Mouse (Mus musculus): Measurements from ENCODE around the gene Pdzk1. TPM values are rescaled to one million over a fixed set of nuclear protein-coding genes. Genes with fewer than 3 reads are reported as not detected.

Pdzk1 gene
- total and polyA plus RNA-seq, 3 experiments: 0.10 TPM; not detected in 2

DNA sequence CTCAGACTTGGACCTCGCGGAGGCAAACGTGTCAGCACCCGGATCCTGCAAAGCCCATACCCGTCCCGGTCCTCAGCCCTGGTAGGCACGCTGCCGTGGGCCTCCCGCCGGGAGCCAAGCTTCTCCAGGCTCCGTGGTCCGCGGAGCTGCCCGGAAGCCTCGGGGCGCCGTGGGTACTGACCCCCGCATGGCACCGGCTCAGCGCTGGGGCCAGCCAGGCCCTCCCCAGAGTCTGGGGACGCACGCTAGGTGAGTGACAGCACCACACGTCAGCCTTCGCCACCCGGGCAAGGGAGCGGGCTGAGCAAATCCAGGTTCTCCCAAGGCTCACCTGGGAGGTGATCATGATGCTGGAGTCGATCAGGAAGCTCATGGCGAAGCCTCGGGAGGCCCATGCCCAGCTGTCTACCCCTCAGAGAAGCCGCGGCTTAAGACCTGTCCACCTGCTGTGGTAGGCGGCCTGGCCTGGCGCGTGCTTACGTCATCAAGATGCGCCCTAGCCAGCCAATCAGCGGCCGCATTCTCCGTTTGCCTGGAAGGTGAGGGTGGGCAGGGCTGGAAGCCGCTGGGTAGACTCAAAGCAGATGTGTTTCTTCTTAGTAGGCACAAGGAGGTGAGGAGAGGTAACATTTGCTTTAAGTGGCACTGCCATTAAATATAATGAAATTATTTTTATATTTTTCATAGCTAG is 75.9 kb downstream of the Pdzk1 start, which contains the start of gene Gpr89:
Gpr89 (minus strand) TSS at position 496 of the 691 bp plus-strand sequence.
- peak; percentile 73 for TF ChIP-seq POLR2A (IDR thresholded peaks at IDR 0.05; ENCODE audit: insufficient read depth, low read depth, low read length)
- no peak for TF ChIP-seq EP300 (IDR thresholded peaks at IDR 0.05; ENCODE audit: insufficient read depth, low read depth, low read length)
- Histone ChIP-seq H3K79me2 (replicated peaks; ENCODE audit: control insufficient read depth, insufficient read depth, low read length) (no peaks in the 10 kb centered on the region), H3K27me3 (ENCODE audit: control insufficient read depth, insufficient read depth, low read length) (no peaks in the 10 kb centered on the region), H3K36me3 (ENCODE audit: control insufficient read depth, insufficient read depth, low read length) (no peaks in the 10 kb centered on the region), H3K4me3 (peak within 1 kb of the TSS; percentile 94), H3K4me1 (ENCODE audit: control insufficient read depth, insufficient read depth, low read length) (no peaks in the 10 kb centered on the region; the same call in 1 of the 2 replicates), H3K9ac (ENCODE audit: low read depth, low read length) (peak within 1 kb of the TSS; percentile 82), H3K27ac (peak within 1 kb of the TSS; percentile 51)
- DNase-seq: peak; percentile 91 to 92
- intact Hi-C loops (cut with DNase I): loop anchor here (5.0 kb wide), 2 partner anchors 93 to 857 kb away; no protein-coding TSS in a partner anchor
- 1% methylated on average over 40 of the region's 40 CpGs for WGBS

DNA sequence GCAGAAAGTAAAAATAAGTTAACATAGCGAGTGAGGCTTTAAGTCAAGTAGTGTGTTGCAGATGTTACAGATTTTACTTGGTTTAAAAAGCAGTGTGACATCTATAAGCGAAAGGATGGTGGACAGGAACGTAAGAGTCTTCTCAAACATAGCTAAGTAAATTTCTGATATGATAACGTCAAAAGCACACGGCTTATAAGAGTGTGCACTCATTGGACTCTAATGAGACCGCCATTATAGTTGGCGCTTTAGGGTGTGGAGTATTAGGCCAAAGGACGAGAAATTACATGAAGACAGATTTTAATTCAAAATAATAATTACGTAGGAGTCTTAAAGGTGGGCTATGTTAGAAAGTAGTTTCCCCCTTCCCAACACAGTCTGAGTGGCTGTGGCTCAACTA is 76.5 kb downstream of the Pdzk1 start:
- Histone ChIP-seq H3K36me3 (ENCODE audit: control insufficient read depth, insufficient read depth, low read length) (no peaks in the 10 kb centered on the region), H3K4me1 (ENCODE audit: control insufficient read depth, insufficient read depth, low read length) (no peaks in the 10 kb centered on the region; the same call in 1 of the 2 replicates), H3K79me2 (replicated peaks; ENCODE audit: control insufficient read depth, insufficient read depth, low read length) (no peaks in the 10 kb centered on the region), H3K9ac (ENCODE audit: low read depth, low read length) (no peak overlapping the region), H3K27me3 (ENCODE audit: control insufficient read depth, insufficient read depth, low read length) (no peaks in the 10 kb centered on the region), H3K27ac (peak overlapping the region; percentile 51), H3K4me3 (peak overlapping the region; percentile 94)
- intact Hi-C loops (cut with DNase I): no loop called here
- no peak for TF ChIP-seq EP300 (IDR thresholded peaks at IDR 0.05; ENCODE audit: insufficient read depth, low read depth, low read length)
- no peak for TF ChIP-seq CTCF (IDR thresholded peaks at IDR 0.05)
- no peak for TF ChIP-seq POLR2A (IDR thresholded peaks at IDR 0.05; ENCODE audit: insufficient read depth, low read depth, low read length)
- no peak for DNase-seq
- 36% methylated on average over 9 of the region's 9 CpGs for WGBS

Other genes with a start within 250 kb of the Pdzk1 start
- 10 to 100 TPM; 24.3 to 35.0 TPM for gene Polr3gl, start 235.1 kb upstream of the Pdzk1 start, total RNA-seq (2021)
- 20.1 and 21.9 TPM in 2 replicates for gene Polr3gl, start 235.1 kb upstream of the Pdzk1 start, polyA plus RNA-seq (2012; rRNA removed)
- 1 to 10 TPM; 1.3 to 2.4 TPM for gene Ankrd34a, start 232.6 kb upstream of the Pdzk1 start, total RNA-seq (2021)
- 2.1 and 3.1 TPM in 2 replicates for gene Ankrd34a, start 232.6 kb upstream of the Pdzk1 start, polyA plus RNA-seq (2012; rRNA removed)
- gene Lix1l, start 228.1 kb upstream of the Pdzk1 start, total RNA-seq (2021): 10 to 100 TPM; 24.7 to 25.3 TPM
- gene Lix1l, start 228.1 kb upstream of the Pdzk1 start, polyA plus RNA-seq (2012; rRNA removed): 25.2 and 39.9 TPM in 2 replicates
- gene Rbm8a, start 199.4 kb upstream of the Pdzk1 start, total RNA-seq (2021): 10 to 100 TPM; 29.5 to 33.9 TPM
- gene Rbm8a, start 199.4 kb upstream of the Pdzk1 start, polyA plus RNA-seq (2012; rRNA removed): 8.4 and 12.0 TPM in 2 replicates
- gene Pex11b, start 193.9 kb upstream of the Pdzk1 start, total RNA-seq (2021): 10 to 100 TPM; 32.2 to 36.4 TPM
- gene Pex11b, start 193.9 kb upstream of the Pdzk1 start, polyA plus RNA-seq (2012; rRNA removed): 41.3 and 65.8 TPM in 2 replicates
- under 1 TPM in 1 of 2 experiments, not detected in 1; 0.30 TPM for gene Gm42957, start 193.8 kb upstream of the Pdzk1 start, total RNA-seq (2021)
- gene Gm42957, start 193.8 kb upstream of the Pdzk1 start, polyA plus RNA-seq (2012; rRNA removed): 0.04 and 0.15 TPM in 2 replicates
- gene Itga10, start 183.7 kb upstream of the Pdzk1 start, total RNA-seq (2021): under 1 TPM; 0.70 to 0.91 TPM
- gene Itga10, start 183.7 kb upstream of the Pdzk1 start, polyA plus RNA-seq (2012; rRNA removed): 1.5 and 2.9 TPM in 2 replicates
- gene Ankrd35, start 159.2 kb upstream of the Pdzk1 start, total RNA-seq (2021): 1 to 10 TPM in 1 of 2 experiments, under 1 TPM in 1; 0.80 to 1.2 TPM
- 1.2 and 1.5 TPM in 2 replicates for gene Ankrd35, start 159.2 kb upstream of the Pdzk1 start, polyA plus RNA-seq (2012; rRNA removed)
- 10 to 100 TPM; 10.3 to 11.7 TPM for gene Pias3, start 132.9 kb upstream of the Pdzk1 start, total RNA-seq (2021)
- 20.6 and 20.7 TPM in 2 replicates for gene Pias3, start 132.9 kb upstream of the Pdzk1 start, polyA plus RNA-seq (2012; rRNA removed)
- gene Nudt17, start 120.7 kb upstream of the Pdzk1 start, total RNA-seq (2021): 1 to 10 TPM; 2.6 to 3.1 TPM
- 4.8 and 5.0 TPM in 2 replicates for gene Nudt17, start 120.7 kb upstream of the Pdzk1 start, polyA plus RNA-seq (2012; rRNA removed)
- gene Polr3c, start 101.7 kb upstream of the Pdzk1 start, total RNA-seq (2021): 10 to 100 TPM; 22.4 to 24.4 TPM
- gene Polr3c, start 101.7 kb upstream of the Pdzk1 start, polyA plus RNA-seq (2012; rRNA removed): 21.2 and 33.5 TPM in 2 replicates
- 10 to 100 TPM; 22.6 to 25.4 TPM for gene Rnf115, start 101.6 kb upstream of the Pdzk1 start, total RNA-seq (2021)
- gene Rnf115, start 101.6 kb upstream of the Pdzk1 start, polyA plus RNA-seq (2012; rRNA removed): 11.4 and 19.7 TPM in 2 replicates
- gene Cd160, start 67 bp downstream of the Pdzk1 start, total RNA-seq (2021): not detected
- gene Cd160, start 67 bp downstream of the Pdzk1 start, polyA plus RNA-seq (2012; rRNA removed): 0.06 TPM in 1 of 2 replicates, not detected in the other
- 10 to 100 TPM; 14.2 to 16.3 TPM for gene Gja5, start 75.4 kb downstream of the Pdzk1 start, total RNA-seq (2021)
- 24.0 and 30.7 TPM in 2 replicates for gene Gja5, start 75.4 kb downstream of the Pdzk1 start, polyA plus RNA-seq (2012; rRNA removed)
- gene Gpr89, start 76.1 kb downstream of the Pdzk1 start, total RNA-seq (2021): 10 to 100 TPM; 22.9 to 24.2 TPM
- gene Gpr89, start 76.1 kb downstream of the Pdzk1 start, polyA plus RNA-seq (2012; rRNA removed): 16.2 and 26.2 TPM in 2 replicates
- not detected for gene Gja8, start 96.7 kb downstream of the Pdzk1 start, total RNA-seq (2021)
- gene Gja8, start 96.7 kb downstream of the Pdzk1 start, polyA plus RNA-seq (2012; rRNA removed): not detected in 2 replicates